Mouse (Mus musculus): Measurements from ENCODE around the gene Klf13. TPM values are rescaled to one million over a fixed set of nuclear protein-coding genes. Genes with fewer than 3 reads are reported as not detected.

The Klf13 gene
- total RNA-seq (2023), result 227 to 235 TPM (median 228 TPM) in 4 replicates

GRCm38 (mm10) chr7:63938914-63939396 lies at the start of gene Klf13:
Gene Klf13 (minus strand): TSS chr7:63938915.

GRCm38 (mm10) chr7:63916268-63916907 lies 22.3 kb downstream of the Klf13 start, which contains the start of gene E030018B13Rik:
Gene E030018B13Rik (plus strand): TSS chr7:63916857.

Other genes starting within 250 kb of the Klf13 start
- not detected in 4 replicates for gene E030018B13Rik, start 22.1 kb downstream of the Klf13 start, total RNA-seq (2023)
- gene Trpm1, start 214.9 kb upstream of the Klf13 start, total RNA-seq (2023), result 1.1 TPM in 1 of 4 replicates, not detected in the others